Mouse (Mus musculus) hindbrain, postnatal 0 days (tissue): ENCODE measurements at regions not wholly inside any gene's neighbourhood (a gene's known extent, or its start where the extent isn't known, plus 50 kb on each side); places are given as distances from the start of the nearest gene placed in this dataset.

Experiments
- ATAC-seq: fragments of 200-750 bp; cut with Nextera tagmentation; 2 replicates; pipeline ENCODE4 v1.8.0; 2017; ENCODE audit warnings: mild to moderate bottlenecking, moderate TSS enrichment, moderate library complexity
- DNase-seq: peaks from one replicate; pipeline ENCODE4 v3.0.0-alpha.2; 2015; ENCODE audit warnings: low spot score
- H3K27ac ChIP-seq: fragments of 300-500 bp; sonication (generic); 2 replicates; pipeline ENCODE4 v1.5.1; 2014; ENCODE audit warnings: mild to moderate bottlenecking
- H3K27me3 ChIP-seq: fragments of 300-500 bp; sonication (generic); 2 replicates; pipeline ENCODE4 v1.6.1; 2014; ENCODE audit warnings: low read length, mixed read lengths; ENCODE audit not compliant: insufficient read depth
- H3K36me3 ChIP-seq: fragments of 300-500 bp; sonication (generic); 2 replicates; pipeline ENCODE4 v1.6.1; 2014; ENCODE audit warnings: low read length, mixed read lengths; ENCODE audit not compliant: insufficient read depth
- H3K4me1 ChIP-seq: fragments of 300-500 bp; sonication (generic); 2 replicates; pipeline ENCODE4 v1.6.1; 2014; ENCODE audit warnings: antibody characterized with exemption, low read length, mixed read lengths; ENCODE audit not compliant: insufficient read depth
- H3K4me2 ChIP-seq: fragments of 300-500 bp; sonication (generic); 2 replicates; pipeline ENCODE4 v1.6.1; 2014; ENCODE audit warnings: low read depth, mild to moderate bottlenecking, low read length, moderate library complexity, mixed read lengths
- H3K4me3 ChIP-seq: fragments of 300-500 bp; sonication (generic); 2 replicates; pipeline ENCODE4 v1.5.1; 2014; ENCODE audit warnings: low read length
- H3K9ac ChIP-seq: fragments of 300-500 bp; sonication (generic); replicated peaks from 2 replicates; pipeline ENCODE4 v1.6.1; 2014; ENCODE audit warnings: mild to moderate bottlenecking, low read length, moderate library complexity, mixed read lengths
- H3K9me3 ChIP-seq: fragments of 300-500 bp; sonication (generic); 2 replicates; pipeline ENCODE4 v1.6.1; 2016; ENCODE audit warnings: low read length, mixed read lengths
- CTCF ChIP-seq: IDR thresholded peaks from 2 replicates; pipeline ENCODE4 v1.5.1; 2016; ENCODE audit warnings: antibody characterized with exemption, control low read depth, low read depth
- WGBS: fragments of 180-500 bp; shearing (Covaris S2); extraction: QIAGEN DNeasy Blood & Tissue Kit; methylation state at CpG from one replicate; pipeline ENCODE4 v1.1.7; 2014; 5-methylcytosine and 5-hydroxymethylcytosine counted together

DNA sequence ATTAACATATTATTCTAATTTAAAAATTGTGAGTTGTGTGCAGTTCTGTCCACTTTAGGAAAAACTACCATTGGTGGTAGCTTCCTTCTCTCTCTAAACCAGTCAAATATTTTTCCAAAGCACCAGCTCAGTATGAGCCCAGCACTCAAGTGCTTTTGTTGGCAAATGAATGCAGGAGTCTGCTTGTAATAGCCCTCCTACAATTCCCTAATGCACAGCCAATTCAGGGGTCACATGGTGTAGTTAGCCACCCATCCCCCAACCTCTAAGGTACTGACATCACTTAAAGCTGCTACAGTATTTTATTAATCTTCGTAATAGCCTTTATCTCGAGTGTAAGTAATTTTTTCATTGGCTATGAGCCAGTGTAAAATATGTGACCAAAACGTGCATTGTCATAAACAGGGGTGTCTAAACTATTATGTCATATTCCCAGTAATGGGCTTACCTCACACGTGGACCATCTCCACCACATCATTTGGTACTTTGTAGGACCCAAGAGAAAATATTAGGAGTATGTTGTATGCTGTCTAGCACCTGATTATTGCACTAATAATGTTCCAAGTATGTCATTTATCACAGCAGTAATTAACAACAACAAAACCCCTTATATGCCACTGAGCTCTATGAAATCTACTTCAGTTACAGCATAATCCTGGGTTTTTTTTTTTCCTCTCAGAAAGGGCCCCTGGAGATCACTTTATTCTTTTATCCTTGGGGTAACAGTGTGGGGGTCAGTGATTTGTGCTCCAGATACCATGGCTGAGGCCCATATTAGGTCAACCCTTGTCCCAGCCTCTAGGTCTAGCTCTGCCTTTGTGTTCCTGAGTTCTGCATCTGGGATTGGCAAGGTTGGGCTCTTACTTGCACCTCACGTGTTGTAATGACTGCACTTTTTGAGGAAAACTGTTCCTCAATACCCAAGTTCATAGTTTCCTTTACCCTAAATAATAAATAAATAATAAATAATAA lies 822.7 kb upstream of the 2610301B20Rik start:
- ATAC-seq (peak; percentile 76), DNase-seq (peak; percentile 25)
- Histone ChIP-seq H3K4me3 (no peak overlapping the region), H3K9me3 (no peaks in the 10 kb centered on the region), H3K36me3 (no peaks in the 10 kb centered on the region), H3K4me2 (no peak overlapping the region), H3K4me1 (no peaks in the 10 kb centered on the region), H3K27me3 (no peaks in the 10 kb centered on the region), H3K9ac (no peak overlapping the region), H3K27ac (no peak overlapping the region)
- WGBS: 50% methylated on average over 5 of the region's 5 CpGs
- TF ChIP-seq CTCF: no peak

- ATAC-seq (peak; percentile 62; the same call in 1 of the 2 replicates), DNase-seq (peak; percentile 5)
- H3K36me3 ChIP-seq: no peaks in the 10 kb centered on the region
- no peak overlapping the region for H3K9ac ChIP-seq
- no peak for TF ChIP-seq CTCF
- no peaks in the 10 kb centered on the region for H3K4me1 ChIP-seq
- H3K27ac ChIP-seq: no peak overlapping the region
- H3K9me3 ChIP-seq: no peaks in the 10 kb centered on the region
- no peak overlapping the region for H3K4me2 ChIP-seq
- H3K4me3 ChIP-seq: no peak overlapping the region
- H3K27me3 ChIP-seq: no peaks in the 10 kb centered on the region
Observed at GRCm38 (mm10) chr4:10052869-10053268, 821.4 kb upstream of the 2610301B20Rik start.

DNA sequence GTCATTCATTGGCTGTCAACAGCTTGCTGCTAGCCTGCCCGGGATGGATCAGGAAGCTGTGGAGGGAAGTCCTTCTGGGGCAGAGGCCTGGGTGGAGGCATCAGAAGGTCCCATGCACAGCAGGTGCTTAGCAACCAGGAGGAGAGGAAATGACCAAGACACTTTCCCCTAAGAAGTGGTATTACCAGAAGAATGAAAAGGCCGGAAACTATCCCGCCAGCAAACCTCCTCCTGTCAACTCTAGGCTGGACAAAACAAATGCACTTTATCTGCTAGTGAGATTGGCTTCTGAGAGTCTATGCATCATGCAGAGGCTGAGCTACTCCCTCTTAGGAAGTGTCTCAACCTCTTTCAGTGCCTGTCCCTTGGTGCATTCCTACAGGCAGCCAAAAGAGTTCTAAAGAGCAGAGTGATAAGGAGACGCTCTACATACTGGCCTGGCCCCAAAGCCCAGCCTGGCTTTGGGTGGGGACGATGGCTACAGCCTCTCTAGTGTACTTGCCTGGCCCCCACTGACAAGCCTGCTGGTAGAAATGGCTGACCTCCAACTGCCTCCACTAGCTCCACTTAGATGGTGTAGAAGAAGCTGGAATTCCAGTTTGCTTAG lies 801.7 kb upstream of the 2610301B20Rik start:
- DNase-seq (no peak), ATAC-seq (no peak)
- Histone ChIP-seq H3K27me3 (no peaks in the 10 kb centered on the region), H3K4me1 (no peaks in the 10 kb centered on the region), H3K9ac (no peak overlapping the region), H3K9me3 (no peaks in the 10 kb centered on the region), H3K4me3 (no peak overlapping the region), H3K27ac (no peak overlapping the region), H3K36me3 (no peaks in the 10 kb centered on the region), H3K4me2 (no peak overlapping the region)
- TF ChIP-seq CTCF: no peak
- 78% methylated on average over 5 of the region's 5 CpGs for WGBS

GRCm38 (mm10) chr4:10079565-10080169 lies 794.6 kb upstream of the 2610301B20Rik start:
- WGBS: 68% methylated on average over 3 of the region's 3 CpGs
- ATAC-seq (no peak), DNase-seq (no peak)
- Histone ChIP-seq H3K4me1 (no peaks in the 10 kb centered on the region), H3K4me3 (no peak overlapping the region), H3K36me3 (no peaks in the 10 kb centered on the region), H3K27ac (no peak overlapping the region), H3K27me3 (no peaks in the 10 kb centered on the region), H3K9me3 (no peaks in the 10 kb centered on the region), H3K9ac (no peak overlapping the region), H3K4me2 (no peak overlapping the region)
- no peak for TF ChIP-seq CTCF

DNA sequence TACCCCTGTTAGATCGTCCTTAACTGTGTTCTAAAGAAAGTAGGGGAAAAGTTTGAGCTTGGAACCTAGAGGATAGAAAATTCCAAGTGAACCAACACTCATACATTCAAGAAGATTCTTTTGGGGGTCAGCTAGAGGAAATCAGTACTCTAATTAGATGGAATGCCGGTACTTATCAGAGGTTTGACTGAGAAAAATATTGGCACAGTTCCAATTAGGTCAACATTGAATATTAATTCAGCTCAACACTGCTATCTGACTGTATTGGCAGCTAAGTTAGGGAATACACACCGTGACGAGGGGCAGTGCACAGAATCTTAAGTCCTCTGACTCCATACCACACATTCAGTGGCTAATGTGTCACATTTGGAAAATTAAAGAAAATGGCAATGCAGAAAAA lies 759.5 kb upstream of the 2610301B20Rik start:
- no peaks in the 10 kb centered on the region for H3K36me3 ChIP-seq
- H3K4me1 ChIP-seq: no peaks in the 10 kb centered on the region
- 44% methylated on average over 4 of the region's 4 CpGs for WGBS
- ATAC-seq (no peak), DNase-seq (no peak)
- no peak overlapping the region for H3K4me2 ChIP-seq
- no peaks in the 10 kb centered on the region for H3K27me3 ChIP-seq
- H3K27ac ChIP-seq: no peak overlapping the region
- H3K9ac ChIP-seq: no peak overlapping the region
- H3K4me3 ChIP-seq: no peak overlapping the region
- no peaks in the 10 kb centered on the region for H3K9me3 ChIP-seq
- TF ChIP-seq CTCF: no peak

GRCm38 (mm10) chr4:10117964-10118363 lies 756.3 kb upstream of the 2610301B20Rik start:
- no peaks in the 10 kb centered on the region for H3K9me3 ChIP-seq
- TF ChIP-seq CTCF: no peak
- no peaks in the 10 kb centered on the region for H3K27me3 ChIP-seq
- H3K36me3 ChIP-seq: no peaks in the 10 kb centered on the region
- H3K9ac ChIP-seq: no peak overlapping the region
- no peak overlapping the region for H3K4me2 ChIP-seq
- no peak for DNase-seq
- no peak overlapping the region for H3K27ac ChIP-seq
- WGBS: 76% methylated on average over 2 of the region's 2 CpGs
- no peak for ATAC-seq
- H3K4me1 ChIP-seq: no peaks in the 10 kb centered on the region
- H3K4me3 ChIP-seq: no peak overlapping the region
